Mouse (Mus musculus) hindbrain, embryonic 13.5 days (tissue): ENCODE results near the gene Hck. TPM values are rescaled to one million over a fixed set of nuclear protein-coding genes. Genes with fewer than 3 reads are reported as not detected.

ENCODE experiments used
- ATAC-seq: fragments of 200-750 bp; cut with Nextera tagmentation; 2 replicates; pipeline ENCODE4 v1.8.0; 2017; ENCODE audit warnings: moderate TSS enrichment; ENCODE audit not compliant: low FRiP score
- H3K27ac ChIP-seq: fragments of 300-500 bp; sonication (generic); 2 replicates; pipeline ENCODE4 v1.5.1; 2015; ENCODE audit warnings: inconsistent platforms, mild to moderate bottlenecking, moderate library complexity
- H3K27me3 ChIP-seq: fragments of 300-500 bp; sonication (generic); 2 replicates; pipeline ENCODE4 v1.6.1; 2015; ENCODE audit warnings: mild to moderate bottlenecking, inconsistent platforms
- H3K36me3 ChIP-seq: fragments of 300-500 bp; sonication (generic); 2 replicates; pipeline ENCODE4 v1.6.1; 2015; ENCODE audit warnings: mild to moderate bottlenecking, inconsistent platforms
- H3K4me1 ChIP-seq: fragments of 300-500 bp; sonication (generic); replicated peaks from 2 replicates; pipeline ENCODE4 v1.6.1; 2015; ENCODE audit warnings: inconsistent platforms
- H3K4me2 ChIP-seq: fragments of 300-500 bp; sonication (generic); 2 replicates; pipeline ENCODE4 v1.6.1; 2015; ENCODE audit warnings: inconsistent platforms, mild to moderate bottlenecking, moderate library complexity
- H3K4me3 ChIP-seq: fragments of 300-500 bp; sonication (generic); 2 replicates; pipeline ENCODE4 v1.5.1; 2015; ENCODE audit warnings: mild to moderate bottlenecking, inconsistent platforms
- H3K9ac ChIP-seq: fragments of 300-500 bp; sonication (generic); 2 replicates; pipeline ENCODE4 v1.6.1; 2015; ENCODE audit warnings: mild to moderate bottlenecking, inconsistent platforms
- H3K9me3 ChIP-seq: fragments of 300-500 bp; sonication (generic); 2 replicates; pipeline ENCODE4 v1.6.1; 2016; ENCODE audit warnings: inconsistent platforms
- WGBS: fragments of 180-500 bp; shearing (Covaris S2); methylation state at CpG from one replicate; pipeline ENCODE4 v1.1.7; 2015; 5-methylcytosine and 5-hydroxymethylcytosine counted together
- polyA plus RNA-seq: library from polyadenylated mRNA; unstranded; fragments of >200 nt; fragmentation: Nextera tagmentation; extraction: Ambion mirVana; gene quantifications from 2 replicates; pipeline ENCODE4 v1.2.1, GENCODE M21; 2015

Hck gene
- polyA plus RNA-seq, 1 experiment from 2014 or later = 2.2 TPM

DNA sequence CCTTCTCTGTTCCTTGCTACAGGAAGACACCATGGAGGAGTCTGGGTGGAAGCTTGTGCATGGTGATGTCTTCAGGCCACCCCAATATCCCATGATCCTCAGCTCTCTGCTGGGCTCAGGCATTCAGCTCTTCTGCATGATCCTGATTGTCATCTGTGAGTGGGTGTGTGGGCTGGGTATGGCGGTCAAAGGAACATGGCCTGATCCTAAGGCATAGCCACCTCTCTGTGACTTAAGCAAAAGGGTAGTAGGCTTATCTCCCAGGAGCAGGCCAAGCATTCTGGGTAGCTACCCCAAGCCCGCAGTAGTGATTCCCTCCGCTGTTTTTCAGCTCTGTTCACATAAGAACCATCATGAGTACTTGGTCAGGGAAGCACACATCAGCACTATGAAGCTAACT lies 86.0 kb downstream of the Hck start:
- no peak for ATAC-seq
- 95% methylated on average over 3 of the region's 3 CpGs for WGBS
- Histone ChIP-seq H3K27me3 (no peaks in the 10 kb centered on the region), H3K4me3 (no peak overlapping the region), H3K4me1 (no peaks in the 10 kb centered on the region), H3K27ac (no peak overlapping the region), H3K9ac (no peak overlapping the region), H3K4me2 (no peak overlapping the region), H3K36me3 (peaks cover 86% of the 10 kb centered on the region), H3K9me3 (no peaks in the 10 kb centered on the region)

DNA sequence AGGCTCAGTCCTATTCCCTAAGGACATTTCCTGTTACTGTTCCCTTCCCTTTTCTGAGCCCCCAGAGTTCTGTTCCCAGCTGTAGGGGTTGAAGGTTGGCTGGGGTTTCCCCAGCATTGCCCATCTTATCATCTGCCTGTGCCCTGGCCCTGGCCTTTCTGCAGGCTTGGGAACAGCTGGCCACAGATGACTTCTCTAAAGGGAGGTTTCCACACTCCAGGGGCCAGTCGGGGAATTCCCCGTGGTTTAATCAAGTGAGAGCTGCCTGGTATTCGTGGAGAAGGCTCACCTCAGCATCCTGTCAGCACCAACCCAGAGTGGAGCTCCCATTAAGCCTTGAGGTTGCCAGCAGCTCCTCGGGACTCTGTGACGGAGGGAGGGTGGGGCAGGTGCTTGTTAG lies 90.2 kb downstream of the Hck start:
- Histone ChIP-seq H3K4me2 (no peak overlapping the region), H3K27ac (no peak overlapping the region), H3K36me3 (peaks cover 79% of the 10 kb centered on the region), H3K9me3 (no peaks in the 10 kb centered on the region), H3K27me3 (no peaks in the 10 kb centered on the region), H3K4me1 (no peaks in the 10 kb centered on the region), H3K4me3 (no peak overlapping the region), H3K9ac (no peak overlapping the region)
- ATAC-seq = no peak
- 82% methylated on average over 5 of the region's 5 CpGs for WGBS

DNA sequence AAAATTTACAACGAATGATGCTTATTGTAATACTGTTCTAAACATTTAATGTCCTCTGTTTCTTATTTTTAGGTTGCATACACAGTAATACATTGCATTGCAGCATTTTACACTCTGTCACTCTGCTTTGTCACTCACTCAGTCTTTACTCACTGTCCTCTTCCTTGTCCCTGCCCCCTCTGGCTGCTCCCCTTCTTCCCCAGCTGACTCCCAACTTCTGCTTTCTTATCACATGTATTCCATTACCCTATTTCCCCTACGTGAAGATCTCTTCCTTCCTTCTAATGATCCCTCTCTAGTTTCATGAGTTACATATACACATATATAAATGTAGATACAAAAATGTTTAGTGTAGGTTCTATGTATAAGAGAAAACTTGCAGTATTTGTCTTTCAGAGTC lies 90.8 kb downstream of the Hck start:
- peaks cover 82% of the 10 kb centered on the region for H3K36me3 ChIP-seq
- no peak overlapping the region for H3K4me3 ChIP-seq
- H3K9me3 ChIP-seq = no peaks in the 10 kb centered on the region
- ATAC-seq = no peak
- no peaks in the 10 kb centered on the region for H3K27me3 ChIP-seq
- H3K4me1 ChIP-seq = no peaks in the 10 kb centered on the region
- H3K4me2 ChIP-seq = no peak overlapping the region
- H3K27ac ChIP-seq = no peak overlapping the region
- 91% methylated on average over 2 of the region's 2 CpGs for WGBS
- no peak overlapping the region for H3K9ac ChIP-seq

Other genes starting within 250 kb of the Hck start
- gene Mylk2, start 197.1 kb upstream of the Hck start, polyA plus RNA-seq = not detected in 2 replicates
- gene Foxs1, start 175.3 kb upstream of the Hck start, polyA plus RNA-seq = 3.3 and 3.8 TPM in 2 replicates
- gene Dusp15, start 156.8 kb upstream of the Hck start, polyA plus RNA-seq = 7.2 and 8.2 TPM in 2 replicates
- 5.0 and 5.5 TPM in 2 replicates for gene Ttll9, start 146.0 kb upstream of the Hck start, polyA plus RNA-seq
- gene Pdrg1, start 93.0 kb upstream of the Hck start, polyA plus RNA-seq = 189 and 197 TPM in 2 replicates
- gene Xkr7, start 76.6 kb upstream of the Hck start, polyA plus RNA-seq = 1.7 and 2.0 TPM in 2 replicates
- 1.3 and 1.9 TPM in 2 replicates for gene Ccm2l, start 42.5 kb upstream of the Hck start, polyA plus RNA-seq
- 77.2 and 79.3 TPM in 2 replicates for gene Tm9sf4, start 52.8 kb downstream of the Hck start, polyA plus RNA-seq
- gene Tspyl3, start 117.0 kb downstream of the Hck start, polyA plus RNA-seq = 25.7 and 28.6 TPM in 2 replicates
- 7.2 and 8.1 TPM in 2 replicates for gene Plagl2, start 133.0 kb downstream of the Hck start, polyA plus RNA-seq
- 5.5 and 6.3 TPM in 2 replicates for gene Pofut1, start 133.1 kb downstream of the Hck start, polyA plus RNA-seq
- gene Kif3b, start 182.9 kb downstream of the Hck start, polyA plus RNA-seq = 16.2 and 16.9 TPM in 2 replicates
- 10.2 and 10.4 TPM in 2 replicates for gene Asxl1, start 237.4 kb downstream of the Hck start, polyA plus RNA-seq